Mouse (Mus musculus) left cerebral cortex, adult 11 months (tissue): ENCODE measurements at regions not wholly inside any gene's neighbourhood (a gene's known extent, or its start where the extent isn't known, plus 50 kb on each side); places are given as distances from the start of the nearest gene placed in this dataset.

ENCODE experiments used
- DNase-seq: peaks from one replicate; pipeline ENCODE4 v3.0.0; 2022; ENCODE audit warnings: low spot score

DNA sequence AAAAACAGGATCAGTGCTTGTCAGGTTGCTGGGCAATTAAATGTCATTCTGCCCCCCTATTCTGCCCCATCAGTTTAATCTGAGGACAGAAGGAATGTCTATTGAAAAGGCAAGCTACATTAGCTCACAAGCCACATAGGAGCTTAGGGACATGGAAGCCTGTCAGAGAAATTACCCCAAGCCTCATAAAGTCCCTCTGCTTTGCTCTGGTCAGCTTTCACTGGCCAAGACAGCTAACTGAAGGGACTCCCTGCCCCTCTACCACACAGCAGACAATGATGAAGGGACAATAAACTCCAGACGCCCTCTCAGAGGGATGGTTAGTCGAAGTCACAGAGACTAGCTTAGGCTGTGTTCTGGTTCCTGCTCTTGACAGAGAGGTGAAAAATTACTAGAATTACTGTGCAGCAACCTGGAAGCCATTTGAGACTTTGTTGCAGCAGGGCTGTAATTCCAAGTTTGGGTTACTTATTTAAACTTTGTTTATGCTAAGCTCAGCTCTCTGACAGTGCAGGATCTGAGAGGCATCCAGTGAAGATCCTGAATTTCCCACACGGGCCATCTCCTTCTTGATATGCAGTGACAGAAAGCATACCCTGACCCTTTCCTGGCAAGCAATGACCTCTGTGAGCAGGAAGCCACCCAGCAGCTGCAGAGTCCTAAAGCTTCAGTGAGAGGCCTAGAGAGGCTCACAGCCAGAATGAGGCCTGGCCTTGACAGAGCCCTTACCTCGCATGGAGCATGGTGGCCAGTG is 95.2 kb upstream of the Tmtc1 start:
- DNase-seq, result no peak

DNA sequence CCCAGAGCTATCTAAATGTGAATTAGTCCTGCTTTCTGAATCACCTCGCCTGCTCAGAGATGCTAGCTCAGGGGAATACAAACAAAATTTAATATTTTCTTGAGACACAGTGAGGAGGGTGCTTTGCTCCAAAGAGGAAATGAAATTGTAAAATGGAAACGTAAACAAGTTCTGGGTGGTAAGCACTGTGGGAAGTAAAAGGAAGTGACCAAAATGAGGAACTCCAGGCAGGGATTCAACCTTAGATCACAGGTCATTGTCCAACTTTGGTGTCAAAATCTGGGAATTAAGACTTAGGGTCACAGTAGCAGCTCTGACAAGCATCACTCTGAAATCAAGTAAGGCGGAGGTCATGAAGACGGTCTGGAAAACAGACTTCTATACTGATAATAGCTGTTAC is 90.2 kb upstream of the Tmtc1 start:
- no peak for DNase-seq

DNA sequence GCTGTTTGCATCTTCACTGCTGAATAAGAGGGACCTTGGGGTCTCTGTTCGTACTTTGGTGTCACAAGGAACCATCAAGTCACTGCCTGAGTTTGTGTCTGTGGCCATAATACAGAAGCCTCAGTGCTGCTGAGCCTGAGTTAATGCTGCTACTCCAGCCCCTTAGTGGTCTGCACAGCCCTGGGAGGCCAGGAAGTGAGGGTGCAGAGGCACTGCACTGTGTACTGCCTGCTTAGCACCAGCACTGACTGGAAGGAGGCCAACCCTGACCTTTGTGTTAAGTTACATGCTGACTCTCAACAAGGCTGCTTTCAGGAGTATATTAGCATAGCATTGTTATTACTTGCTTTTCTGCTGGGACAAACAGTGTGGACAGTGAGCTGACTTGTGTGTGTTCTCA is 86.9 kb upstream of the Tmtc1 start:
- DNase-seq, result no peak

DNA sequence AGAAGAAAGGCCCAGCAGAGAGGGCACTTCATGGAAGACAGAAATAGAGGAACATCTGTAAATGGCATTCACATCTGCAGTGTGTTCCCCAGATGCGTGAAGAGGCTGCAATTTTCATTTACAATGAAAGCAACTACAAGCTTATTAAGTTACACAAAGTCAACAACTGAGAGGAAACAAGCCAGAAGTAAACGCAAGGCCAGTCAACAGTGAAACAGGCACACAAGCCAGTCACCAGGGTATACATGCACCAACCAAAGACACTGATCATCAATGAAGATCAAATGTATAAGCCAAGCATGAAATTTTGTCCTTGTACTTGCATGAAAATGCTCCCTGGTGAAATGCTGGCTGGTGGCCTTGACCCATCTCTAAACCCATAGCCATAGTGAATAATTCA is 84.4 kb upstream of the Tmtc1 start:
- DNase-seq, result no peak

DNA sequence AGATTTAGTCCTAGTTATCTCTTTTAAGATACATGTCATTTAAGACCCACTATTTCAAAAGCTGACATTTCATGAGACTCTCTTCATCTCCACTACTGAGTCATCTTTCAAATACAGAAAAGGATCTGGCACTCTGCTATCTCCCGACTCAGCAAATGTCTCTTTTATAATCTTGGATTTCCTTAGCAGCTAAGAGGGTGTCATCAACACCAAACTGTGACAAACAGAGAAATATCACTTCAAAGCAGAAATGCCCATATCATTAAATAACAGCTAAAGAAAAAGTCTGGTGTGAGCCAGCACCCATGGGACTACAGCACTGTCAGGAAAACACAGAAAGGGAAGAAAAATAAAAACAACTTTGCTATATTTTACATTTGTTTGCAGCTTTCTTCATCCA is 78.7 kb upstream of the Tmtc1 start:
- DNase-seq, result peak; percentile 28

DNA sequence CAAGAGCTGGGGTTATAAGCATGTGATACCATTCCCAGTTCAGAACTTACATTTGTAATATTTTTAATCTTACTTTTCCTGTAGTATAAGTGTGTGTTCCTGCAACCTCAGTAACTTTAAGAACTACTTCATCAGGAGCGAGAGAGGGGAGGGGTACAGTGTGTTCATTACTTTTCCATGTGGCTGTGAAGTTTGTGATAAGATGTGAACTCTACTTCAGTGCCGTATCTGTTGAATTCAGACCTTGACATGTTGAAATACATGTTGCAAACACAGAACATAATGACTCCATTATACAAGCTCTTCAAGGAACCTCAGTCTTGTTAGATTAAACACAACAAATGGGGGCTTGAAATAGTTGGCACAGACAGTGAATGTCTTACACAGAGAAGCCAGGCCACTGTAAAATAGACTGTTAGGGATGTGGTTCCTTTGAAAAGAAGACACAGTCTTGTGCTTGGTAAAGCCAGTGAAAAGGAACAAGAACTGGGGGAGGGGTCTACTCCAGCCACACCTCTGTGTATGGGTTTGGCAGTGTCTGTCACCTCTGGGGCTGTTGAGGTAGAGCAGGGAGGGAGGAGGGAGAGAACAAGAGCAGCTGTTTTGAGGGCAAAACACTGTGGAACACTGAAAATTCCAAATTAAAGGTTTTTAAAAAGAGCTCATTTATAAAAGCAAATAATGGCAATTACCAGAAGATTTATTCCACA is 73.5 kb upstream of the Tmtc1 start:
- DNase-seq, result no peak

DNA sequence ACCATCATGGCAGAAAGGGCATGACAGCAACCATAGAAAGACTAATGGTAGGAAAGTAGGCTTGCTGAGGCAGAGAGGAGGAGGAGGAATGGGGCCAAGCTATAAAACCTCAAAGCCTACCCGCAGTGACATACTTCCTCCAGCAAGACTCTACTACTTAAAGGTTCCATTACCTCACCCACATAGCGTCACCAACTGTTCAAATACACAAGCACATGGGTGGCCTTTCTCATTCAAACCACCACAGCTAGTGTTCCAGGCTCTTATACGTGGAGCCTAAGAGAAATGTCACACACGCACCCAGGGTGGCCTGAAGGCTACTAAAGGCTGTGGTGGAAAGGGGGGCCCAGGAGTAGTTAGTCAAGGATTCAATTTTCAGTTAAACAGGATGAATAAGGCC is 72.5 kb upstream of the Tmtc1 start:
- DNase-seq, result no peak

DNA sequence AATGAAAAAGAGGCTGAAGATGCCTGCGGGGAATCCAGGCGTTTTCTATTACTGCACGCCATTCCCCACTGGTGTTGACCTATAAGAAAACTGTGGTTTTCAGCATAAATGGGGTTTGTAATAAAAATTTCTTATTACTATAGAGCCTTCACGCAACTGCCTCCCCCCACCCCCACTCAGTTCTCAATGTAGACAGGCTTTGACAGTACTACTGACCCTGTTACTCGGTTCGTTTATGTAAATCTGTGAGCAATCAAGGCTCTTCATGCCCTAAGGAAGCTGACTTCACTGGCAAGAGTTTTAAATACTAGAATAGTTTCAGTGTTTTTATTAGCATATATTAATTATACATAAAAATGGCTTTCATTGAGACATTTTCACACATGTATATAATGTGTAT is 70.9 kb upstream of the Tmtc1 start:
- DNase-seq, result no peak

DNA sequence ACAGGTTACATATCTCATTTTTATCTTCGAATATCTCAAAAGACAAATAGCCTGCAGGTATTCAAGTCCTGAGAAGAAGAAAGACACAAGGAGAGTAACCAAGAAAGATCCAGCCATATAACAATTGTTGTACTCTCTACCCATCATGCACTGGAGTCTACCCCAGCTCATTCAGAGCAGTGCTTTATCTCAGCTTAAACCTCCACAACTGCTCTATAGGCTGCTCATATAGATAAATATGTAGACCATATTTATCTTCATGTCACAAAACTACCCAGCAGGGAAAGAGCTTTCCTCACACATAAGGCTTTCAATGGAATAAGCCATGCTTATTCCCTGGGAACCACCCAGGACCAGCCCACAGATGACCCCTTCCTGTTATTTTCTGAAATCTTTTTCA is 70.5 kb upstream of the Tmtc1 start:
- DNase-seq, result no peak

DNA sequence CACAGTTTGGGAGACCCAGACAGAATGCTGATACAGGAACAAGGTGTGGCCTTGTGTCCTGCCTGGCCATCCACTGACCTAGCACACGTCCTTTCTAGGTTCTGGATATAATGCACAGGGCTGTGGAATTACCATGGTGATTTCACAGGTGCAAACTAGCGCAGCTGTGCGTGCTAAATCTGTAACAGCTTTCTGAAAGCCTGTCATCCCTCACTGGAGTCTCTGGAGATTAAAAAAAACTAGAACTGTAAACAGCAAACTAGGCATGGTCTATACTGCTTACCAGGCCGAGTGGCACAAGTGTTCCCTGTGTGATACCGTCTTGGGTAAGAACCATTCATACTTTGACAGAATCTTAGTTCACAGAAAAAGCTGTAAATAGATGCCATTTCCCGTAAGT is 69.9 kb upstream of the Tmtc1 start:
- no peak for DNase-seq

DNA sequence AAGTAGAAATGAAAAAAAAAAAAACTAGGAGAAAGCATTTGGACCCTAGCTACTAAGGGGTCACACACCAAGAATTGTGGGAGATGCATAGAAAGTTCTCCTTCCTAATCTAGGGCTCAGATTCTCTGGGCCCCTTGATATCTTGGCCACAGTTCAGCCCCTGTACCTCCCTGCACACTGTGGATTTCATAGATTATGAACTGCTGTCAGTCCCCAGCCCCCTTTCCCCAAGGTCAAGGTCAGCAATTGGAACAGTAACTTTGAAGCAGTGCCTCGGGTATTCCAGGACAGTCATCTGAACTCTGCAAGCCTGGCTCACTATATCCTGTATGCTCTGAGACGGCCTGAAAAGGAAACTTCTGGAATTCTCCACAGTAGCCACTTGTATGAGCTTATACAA is 68.9 kb upstream of the Tmtc1 start:
- DNase-seq, result no peak

DNA sequence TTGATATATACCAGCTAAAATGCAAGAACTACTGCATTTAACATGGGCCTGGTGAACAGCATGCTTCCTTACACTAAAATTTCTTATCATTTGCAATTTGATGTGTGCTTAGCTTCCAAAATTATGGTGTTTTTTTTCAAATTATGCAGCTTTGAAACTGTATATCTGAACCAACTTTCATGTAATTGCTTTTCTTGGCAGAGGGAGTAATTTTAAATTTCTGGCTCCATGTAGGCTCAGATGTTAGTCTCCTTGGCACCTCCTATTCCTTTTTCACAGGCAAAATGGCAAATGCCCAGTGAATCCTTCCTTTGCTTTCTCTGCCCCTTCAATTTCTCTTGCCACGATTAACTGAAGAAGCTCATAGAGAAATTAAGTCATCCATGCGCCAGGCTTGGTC is 61.1 kb upstream of the Tmtc1 start:
- no peak for DNase-seq

DNA sequence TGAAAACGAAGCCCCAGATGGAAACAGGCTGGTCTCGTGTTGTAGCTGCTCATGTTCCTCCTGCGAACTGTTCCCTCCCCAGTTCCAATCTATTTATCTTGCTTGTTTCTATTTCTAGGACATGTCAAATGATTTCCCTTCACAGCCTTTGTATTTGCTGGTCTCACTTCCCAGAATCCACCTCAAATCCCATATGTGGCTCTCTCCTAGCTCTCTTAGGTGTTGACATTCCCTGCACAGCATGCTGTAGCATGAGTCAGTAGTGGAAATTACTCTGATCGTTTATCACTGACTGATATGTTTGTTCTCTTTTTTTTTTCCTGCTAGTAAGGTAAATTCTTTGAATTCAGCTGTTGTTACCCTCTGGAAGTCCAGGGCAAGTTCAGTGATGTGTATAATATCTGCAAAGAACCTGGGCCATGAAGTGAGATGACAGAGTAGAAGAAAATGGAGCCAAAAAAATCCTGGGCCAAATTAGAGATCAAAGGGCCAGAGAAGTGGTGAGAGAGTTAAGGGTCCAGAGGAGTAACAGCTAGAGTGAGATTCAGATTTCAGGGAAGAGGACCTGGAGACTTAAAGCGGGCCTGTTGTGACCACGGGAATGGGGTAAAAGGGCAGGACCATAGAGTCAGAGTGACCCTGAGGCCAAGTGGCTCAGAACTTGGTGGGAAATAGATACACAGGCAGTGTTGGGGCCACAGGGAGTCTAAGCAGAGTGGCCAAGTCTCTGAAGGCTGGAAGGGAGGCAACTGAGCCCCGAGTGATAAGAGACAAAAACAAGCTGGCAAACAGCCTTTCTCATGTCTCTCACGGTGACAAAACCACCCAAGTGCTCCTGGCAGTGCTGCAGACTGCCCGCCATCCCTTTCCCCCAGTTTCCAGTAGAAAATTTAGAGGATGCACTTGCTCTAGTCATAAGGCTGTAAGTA is 56.3 kb upstream of the Tmtc1 start:
- DNase-seq, result no peak
